Mouse (Mus musculus): ENCODE measurements around the gene Chrdl2.

The Chrdl2 gene

DNA sequence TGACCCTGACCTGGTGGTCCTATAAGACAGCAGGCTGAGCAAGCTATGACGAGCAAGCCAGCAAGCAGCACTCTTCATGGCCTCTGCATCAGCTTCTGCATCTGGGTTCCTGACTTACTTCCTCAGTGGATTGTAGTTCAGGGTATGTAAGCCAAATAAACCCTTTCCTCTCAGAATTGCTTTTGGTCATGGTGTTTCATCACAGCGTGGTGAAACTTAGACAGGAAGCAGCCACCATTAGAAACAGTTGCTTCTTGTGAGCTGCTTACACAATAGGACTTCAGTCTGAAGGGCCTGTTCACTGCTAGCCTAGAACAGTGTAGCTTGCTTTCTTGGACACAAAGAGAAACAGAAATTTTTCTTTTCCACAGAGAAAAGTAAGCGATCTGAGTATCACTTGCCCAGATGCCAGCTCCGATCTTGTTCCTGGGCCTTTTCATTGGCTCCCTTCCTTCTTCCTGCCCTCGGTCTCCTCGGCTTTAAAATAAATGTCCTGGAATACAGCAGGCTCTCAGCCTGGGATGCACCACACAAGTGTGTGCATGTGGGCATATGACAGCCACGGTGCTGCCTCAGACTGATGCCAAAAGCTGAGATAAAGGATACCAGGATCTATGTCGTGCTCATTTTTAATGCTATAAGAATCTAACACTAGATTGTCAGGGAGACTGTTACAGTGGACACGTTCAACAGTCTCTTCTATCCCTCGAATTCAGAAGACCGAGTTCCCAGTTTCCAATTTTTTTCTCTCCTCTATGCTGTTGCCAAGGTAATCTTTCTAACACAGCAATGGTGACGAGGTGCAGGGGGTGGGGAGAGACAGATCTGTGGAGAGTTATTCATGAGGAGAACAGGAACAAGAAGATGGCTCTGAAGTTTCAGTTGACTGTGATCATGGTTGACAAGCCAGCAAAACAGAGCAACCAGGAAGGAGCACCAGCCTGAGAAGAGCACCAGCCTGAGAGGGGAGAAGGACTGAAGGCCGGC is 23.4 kb upstream of the Chrdl2 start:
- DNase-seq (ENCODE audit: low read depth, low spot score) = no peak

DNA sequence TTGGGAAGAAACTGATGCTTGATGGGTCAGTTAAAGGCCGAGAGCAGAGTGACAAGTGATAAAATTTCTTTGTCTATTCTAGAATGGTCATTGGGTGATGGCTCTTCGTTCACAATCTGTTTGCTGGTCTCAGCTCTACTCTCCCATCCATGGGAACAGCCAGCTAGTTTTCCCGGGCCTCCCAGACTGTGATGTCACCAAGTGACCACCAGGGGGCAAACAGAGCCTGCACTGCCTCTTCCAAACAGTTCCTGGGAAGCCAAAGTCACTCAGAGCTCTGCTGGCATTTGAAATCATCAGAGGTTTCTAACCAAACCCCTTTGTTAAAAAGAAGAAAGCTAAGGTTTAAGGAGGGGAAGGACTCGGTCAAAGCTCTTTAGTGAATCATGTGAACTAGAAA is 17.2 kb upstream of the Chrdl2 start:
- no peak for DNase-seq (ENCODE audit: low read depth, low spot score)

DNA sequence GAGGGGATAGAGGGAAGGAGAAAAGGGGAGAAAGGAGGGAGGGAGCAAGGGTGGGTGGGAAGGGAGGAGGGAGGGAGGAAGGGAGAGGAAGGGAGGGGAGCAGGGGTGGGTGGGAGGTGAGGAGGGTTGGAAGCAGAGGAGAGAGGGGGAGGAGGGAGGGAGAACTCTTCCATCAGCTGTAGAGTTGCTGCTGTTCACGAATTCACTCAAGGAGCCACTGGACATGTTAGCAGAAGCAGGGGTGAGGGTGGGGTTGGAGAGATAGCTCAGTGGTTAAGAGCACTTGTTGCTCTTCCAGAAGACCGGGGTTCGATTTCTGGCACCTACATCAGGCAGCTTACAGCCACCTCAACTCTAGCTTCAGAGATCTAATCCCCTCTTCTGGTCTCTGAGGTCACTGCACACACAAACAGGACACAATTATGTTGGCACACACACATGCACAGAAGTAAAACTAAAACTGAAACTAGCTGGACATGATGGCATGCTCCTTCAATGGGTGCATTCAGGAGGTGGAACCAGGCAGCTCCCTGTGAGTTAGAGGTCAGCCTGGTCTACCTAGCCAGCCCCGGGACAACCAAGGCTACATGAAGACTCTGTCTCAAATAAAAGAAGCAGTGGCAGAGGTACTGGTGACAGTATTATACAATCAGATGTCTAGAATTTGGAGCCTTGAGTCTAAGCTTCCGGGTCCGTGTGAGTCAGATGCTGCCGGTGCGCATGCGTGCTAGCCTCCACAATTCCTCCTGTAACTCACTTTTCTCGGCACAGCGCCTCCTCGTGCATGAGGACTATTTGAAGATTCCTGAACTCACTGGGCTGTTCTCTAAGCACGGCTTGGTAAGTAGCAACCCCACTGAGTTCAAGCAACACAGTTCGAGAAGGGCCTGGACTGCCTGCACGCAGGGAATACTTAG is 15.9 kb upstream of the Chrdl2 start:
- no peak for DNase-seq (ENCODE audit: low read depth, low spot score)

DNA sequence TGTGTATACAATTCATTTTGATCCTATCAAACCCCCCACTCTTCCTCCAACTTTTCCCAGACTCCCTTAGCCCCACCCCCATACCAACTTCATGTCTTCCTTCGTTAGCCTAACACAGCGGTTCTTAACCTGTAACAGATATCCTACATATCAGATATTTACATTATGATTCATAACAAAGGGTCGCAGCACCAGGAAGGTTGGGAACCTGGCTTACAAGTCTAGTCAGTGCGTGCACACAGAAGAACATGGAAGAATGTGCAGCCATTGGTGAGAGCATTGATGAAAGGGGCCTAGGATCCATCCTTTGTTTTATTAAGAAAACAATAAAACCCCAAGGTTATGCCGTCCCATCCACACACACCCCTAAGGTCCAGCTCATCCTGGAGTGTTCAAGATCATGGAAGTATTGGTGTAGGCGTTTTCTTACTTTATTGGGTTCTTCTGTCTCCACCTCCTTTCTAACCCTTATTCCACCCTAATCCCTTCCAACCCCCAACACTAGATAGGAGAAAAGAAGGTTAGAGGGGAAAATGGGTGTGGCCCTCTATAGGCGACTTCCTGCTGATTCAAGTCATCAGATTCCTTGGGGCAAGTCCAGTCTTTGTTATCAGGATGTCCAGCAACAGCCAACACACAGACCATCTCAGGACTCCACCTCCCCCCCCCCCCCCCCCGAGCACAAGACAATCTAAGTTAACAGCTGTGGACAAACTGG is 14.8 kb upstream of the Chrdl2 start:
- DNase-seq (ENCODE audit: low read depth, low spot score) = no peak

DNA sequence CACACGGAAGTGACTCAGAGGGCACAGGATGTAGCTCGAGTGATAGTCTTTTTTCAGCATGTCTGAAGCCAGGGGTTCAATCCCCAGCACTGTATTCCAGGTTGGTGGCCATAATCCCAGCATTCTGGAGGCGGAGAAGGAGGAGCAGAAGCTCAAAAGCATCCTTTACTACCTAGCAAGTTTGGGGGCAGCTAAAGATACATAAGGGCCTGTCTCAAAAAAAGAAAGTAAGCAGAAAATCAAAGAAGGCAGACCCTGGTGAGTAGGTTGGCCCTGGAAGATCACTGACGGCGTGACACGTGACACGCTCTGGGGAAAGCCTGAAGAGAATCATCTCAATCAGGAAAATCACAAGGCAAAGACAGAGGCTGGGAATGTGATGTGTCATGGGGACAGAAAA is 12.8 kb upstream of the Chrdl2 start:
- DNase-seq (ENCODE audit: low read depth, low spot score) = no peak

DNA sequence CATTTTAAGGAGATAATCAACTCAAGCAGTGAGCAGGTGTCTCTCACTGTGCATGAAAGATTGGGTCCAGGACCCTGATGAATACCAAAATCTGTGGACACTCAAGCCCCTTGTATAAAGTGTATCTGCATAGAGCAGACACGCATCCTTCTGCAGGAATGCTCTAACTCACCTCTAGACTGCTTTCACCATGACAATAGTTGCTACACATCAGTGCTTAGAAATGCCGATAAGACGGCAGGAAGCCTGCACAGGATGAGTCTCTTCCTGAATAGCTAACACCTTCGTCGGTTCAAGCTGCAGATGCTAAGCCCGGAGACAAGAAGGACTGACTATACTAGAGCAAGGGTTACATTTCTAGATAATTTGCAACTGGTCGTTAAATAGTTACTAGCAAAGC is 10.8 kb upstream of the Chrdl2 start:
- DNase-seq (ENCODE audit: low read depth, low spot score) = no peak

DNA sequence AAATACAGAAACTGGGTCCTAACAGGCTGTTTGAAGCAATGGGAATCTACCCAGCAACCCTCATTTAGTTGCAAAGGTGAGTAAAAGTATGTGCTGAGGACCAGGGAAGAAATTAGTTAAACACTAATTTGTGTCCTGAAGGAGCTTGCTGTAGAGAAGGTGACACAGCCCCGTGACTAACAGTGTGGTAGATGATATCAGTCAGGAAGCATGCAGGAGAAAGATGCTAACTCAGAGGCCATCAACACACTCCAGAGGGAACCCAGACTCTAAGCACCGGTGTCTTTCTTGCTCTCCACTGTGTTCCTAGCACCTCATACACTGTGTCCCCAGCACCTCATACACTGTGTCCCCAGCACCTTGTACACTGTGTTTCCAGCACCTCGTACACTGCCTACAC is 7.3 kb upstream of the Chrdl2 start:
- DNase-seq (ENCODE audit: low read depth, low spot score) = no peak

DNA sequence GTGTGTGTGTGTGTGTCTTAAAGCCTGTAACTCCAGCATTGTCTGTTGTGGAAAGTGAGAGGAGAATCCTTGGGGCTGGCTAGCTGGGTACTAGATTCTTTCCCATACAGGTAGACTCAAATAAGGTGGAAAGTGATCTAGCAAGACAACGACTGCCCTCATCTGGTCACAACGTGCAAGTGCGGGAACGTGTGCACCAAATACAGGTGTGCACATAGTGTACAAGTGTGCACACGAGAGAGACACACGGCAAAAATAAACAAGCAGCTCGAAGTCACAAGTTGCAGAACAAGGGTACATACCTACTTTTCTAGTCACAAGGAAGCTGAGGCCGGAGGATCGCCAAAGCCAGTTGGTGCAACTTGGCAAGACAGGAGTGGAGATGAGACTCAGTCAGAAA is 2.2 kb upstream of the Chrdl2 start:
- no peak for DNase-seq (ENCODE audit: low read depth, low spot score)

DNA sequence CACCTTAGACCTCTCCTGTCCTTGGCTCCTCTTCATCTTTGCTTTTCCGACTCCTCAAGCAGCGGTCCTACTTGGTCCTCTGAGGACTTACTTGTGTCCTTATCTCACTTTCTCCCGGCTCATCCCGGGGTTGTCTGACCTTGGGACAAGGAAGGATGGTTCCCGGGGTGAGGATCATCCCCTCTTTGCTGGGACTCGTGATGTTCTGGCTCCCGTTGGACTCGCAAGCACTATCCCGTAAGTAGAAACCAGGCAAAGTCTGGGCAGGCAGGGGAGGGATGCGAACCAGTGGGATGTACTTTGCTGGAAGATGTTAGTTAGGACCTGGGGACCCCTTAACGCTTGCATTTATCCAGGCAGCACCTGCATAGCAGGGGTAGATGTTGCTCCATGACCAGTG is 439 bp downstream of the Chrdl2 start:
- no peak for DNase-seq (ENCODE audit: low read depth, low spot score)

DNA sequence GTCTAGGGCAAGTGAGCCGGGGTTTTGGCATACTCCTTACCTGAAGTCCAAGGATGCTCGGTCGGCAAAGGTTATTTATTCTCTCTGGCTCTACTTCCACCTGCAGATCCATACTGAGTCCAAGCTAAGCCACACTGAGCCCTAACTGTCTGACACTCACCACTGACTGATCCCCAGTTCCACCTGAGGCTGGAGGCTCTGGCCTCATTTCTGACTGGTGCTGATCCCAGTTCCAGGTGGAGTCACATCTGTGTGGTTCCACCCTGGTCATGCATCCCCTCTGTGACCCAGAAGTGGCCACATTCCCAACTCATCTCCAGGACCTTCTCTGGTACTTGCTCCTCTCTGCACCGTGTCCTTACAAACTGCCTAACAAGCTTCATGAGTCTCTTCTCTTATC is 2.8 kb downstream of the Chrdl2 start:
- DNase-seq (ENCODE audit: low read depth, low spot score) = no peak

DNA sequence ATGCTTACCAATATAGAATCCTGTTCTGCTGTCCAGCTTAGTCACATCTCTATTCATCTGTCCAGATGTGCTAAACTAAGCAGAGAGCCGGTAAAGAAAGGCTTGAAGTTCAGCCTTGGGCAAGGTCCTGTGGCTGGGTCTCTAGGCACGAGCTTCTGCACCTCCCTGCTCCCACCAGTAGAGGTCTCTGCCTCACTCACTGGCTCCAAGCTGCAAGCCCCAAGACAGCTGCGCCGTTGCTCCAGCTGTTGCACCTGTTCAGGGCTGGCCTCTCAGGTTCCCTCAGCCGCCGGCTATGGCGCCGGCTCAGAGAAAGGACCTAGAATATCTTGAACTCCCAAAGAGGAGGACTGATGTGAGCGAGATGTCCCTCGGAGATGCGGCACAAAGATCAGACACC is 3.7 kb downstream of the Chrdl2 start:
- no peak for DNase-seq (ENCODE audit: low read depth, low spot score)

DNA sequence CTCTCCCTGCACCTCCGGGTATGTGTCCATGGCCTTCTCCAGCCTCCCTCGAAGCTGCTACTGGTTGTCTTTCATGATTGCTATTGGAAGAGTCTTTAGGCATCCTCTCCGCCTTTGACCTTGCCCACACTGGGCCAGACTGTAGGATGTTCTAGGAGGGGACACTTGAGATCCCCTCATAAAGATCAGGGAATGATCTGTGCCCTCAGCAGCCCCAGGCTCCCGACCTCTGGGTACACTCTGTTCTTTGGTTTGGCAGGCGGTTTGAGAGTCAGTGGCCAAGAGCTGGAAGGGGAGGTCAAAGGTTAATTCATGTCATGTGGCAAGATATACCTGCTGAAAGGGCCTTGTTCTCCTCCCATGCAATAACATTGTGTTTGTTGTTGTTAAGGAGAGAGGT is 4.7 kb downstream of the Chrdl2 start:
- no peak for DNase-seq (ENCODE audit: low read depth, low spot score)

DNA sequence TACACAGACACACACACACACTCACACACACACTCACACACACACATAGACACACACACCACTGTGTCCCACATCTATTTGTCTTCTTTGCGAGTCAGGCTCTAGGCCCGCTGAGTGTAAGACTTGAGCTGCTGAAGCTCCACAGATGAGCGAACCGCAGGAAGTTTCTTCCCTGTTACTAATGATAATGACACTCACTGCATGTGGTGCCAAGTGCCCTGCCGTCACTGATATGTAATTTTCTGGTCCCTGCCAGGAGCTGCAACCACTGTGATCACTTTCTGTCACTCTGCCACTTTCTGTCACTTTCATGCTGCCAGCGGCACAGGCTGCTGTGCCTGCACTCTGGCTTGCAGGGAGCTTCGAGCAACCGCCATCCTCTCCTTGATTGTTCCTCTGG is 6.1 kb downstream of the Chrdl2 start:
- no peak for DNase-seq (ENCODE audit: low read depth, low spot score)

DNA sequence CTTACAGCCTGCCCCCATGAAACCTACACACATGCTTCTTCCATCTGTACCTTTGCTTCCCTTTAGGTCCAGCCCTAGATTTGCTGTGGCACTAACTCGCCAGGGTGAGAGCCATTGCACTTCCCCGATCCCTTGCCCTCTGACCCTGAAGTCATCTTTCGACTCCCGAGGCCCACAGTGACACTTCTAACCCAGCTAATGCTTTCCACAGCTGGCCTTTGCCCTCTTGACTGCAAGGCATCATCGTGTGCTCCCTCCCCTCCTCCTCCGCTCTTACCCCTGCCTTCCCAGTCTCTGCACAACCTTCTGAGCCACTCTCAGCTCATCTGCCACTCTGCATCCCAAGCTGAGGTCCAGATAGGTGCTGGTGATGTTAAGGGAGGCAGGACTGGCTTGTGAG is 6.5 kb downstream of the Chrdl2 start:
- no peak for DNase-seq (ENCODE audit: low read depth, low spot score)

DNA sequence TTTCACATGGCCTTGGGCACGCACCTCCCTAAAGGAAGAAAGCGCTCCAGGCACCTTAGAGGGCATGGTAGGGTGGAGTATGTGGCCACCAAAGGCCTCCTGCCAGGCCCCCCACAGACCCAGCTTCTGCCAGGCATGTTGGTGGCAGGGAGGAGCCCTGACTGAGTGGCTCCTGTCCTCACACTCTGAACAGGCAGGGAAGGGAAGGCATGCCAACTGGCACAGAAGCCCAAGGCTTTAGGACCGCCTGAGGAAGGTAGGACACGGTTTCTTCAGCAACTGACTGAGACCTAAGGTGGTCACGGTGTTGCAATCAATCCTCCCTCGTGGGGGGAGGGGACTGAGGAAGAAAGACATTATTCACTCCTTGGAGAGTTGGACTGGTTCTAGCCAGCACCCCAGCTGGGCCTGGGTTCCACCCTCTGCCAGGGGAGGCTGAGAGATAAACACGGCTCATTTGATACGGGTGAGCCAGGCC is 8.2 kb downstream of the Chrdl2 start:
- no peak for DNase-seq (ENCODE audit: low read depth, low spot score)

DNA sequence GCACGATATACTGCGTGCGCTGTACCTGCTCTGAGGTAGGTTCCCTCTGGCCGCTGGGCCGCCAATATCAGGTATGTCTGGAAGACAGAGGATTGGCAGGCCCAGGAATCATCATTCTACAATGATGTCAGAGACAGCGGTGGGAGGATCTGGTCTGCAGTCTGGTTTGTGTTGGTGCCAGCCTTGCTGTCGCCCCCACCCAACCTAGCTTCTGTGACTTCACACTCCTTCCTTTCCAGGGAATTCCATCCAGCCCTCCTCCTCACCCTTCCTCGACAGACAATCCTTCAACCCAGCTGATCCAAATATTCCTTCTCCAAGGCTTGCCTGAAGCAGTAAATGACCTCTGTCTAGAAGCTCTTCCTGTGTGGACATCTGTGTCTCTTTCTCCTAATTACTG is 11.1 kb downstream of the Chrdl2 start:
- no peak for DNase-seq (ENCODE audit: low read depth, low spot score)

DNA sequence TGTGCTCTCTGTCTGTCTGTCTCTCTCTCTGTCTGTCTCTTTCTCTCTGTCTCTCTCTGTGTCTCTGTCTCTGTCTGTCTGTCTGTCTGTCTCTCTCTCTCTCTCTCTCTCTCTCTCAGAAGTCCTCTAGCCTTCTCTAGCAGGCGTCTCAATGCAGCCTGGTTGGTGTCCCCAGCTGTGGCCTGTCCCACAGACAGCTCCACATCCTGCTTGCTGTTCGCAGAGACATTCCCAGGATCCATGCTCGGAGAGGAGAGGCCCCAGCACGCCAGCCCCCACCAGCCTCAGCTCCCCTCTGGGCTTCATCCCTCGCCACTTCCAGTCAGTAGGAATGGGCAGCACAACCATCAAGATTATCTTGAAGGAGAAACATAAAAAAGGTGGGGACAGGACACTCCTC is 21.4 kb downstream of the Chrdl2 start:
- DNase-seq (ENCODE audit: low read depth, low spot score) = no peak

DNA sequence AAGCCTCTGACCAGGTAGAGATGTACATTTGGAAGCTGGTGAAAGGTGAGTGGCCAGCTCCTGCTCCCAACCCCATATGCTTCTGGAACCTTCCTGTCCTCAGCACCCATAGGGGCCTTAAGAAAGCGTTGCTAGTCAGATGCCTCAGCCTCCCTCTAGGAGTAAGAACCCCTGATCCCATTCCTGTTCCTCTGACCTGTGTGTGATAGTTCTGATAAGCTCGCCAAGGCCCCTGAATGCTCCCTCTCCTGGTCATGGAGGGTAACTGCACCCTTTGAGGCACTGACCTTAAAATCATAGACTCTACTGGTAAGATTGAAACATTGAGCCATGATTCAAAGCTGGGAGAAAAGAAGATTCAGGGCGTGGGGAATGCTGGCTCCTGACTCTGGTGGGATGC is 23.3 kb downstream of the Chrdl2 start:
- no peak for DNase-seq (ENCODE audit: low read depth, low spot score)

DNA sequence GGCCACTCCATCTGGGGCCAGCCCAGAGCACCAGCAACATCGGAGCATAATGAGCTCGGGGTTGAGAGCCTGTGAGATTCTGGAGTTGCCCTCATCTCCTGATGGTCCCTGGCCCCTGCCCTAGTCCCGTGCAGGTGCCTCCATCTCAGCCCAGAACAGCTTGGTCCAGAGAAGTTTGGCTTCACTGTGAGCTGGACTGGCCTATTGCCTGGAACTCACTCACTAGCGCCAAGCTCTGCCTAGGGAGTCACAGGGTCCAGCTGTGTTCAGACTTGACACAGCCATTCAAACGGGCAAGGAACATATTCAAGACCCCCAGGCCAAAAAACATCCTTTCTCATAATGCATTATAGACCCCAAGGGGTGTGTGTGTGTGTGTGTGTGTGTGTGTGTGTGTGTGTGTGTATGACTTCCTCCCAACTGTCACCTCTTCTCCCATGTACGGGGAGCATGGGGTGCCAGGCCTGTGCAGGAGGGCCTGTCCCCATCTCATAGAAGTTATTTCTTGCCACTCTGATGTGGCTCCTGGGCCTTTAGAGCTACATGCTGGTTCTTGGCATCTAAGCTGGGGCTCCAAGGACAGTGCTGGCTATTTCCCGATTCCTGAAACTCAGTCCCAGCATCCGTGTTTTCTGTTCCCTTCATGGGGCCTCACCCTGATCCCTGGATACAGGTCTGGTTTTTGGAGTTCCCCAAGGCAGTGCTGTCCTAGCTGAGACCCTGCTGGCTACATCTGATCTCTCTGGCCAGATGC is 25.2 kb downstream of the Chrdl2 start:
- DNase-seq (ENCODE audit: low read depth, low spot score) = no peak

DNA sequence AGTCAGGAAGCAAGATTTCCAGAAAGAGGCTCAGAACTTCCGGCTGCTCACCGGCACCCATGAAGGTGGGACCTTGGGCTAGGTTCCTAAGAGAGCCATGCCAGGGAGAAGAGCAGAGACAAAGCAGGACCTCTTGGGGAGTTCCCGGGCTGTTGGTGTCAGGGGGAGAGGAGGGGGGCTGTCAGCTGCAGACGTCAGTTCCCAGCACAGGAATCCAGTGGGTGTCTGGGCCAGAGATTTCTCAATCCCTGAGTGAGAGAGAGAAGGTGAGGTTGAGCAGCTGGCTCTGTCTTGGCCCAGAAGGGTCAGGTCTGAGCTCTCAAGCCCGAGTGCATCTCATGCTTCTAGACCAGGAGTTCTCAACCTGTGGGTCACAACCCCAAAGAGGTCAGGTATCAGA is 27.7 kb downstream of the Chrdl2 start:
- DNase-seq (ENCODE audit: low read depth, low spot score) = no peak

DNA sequence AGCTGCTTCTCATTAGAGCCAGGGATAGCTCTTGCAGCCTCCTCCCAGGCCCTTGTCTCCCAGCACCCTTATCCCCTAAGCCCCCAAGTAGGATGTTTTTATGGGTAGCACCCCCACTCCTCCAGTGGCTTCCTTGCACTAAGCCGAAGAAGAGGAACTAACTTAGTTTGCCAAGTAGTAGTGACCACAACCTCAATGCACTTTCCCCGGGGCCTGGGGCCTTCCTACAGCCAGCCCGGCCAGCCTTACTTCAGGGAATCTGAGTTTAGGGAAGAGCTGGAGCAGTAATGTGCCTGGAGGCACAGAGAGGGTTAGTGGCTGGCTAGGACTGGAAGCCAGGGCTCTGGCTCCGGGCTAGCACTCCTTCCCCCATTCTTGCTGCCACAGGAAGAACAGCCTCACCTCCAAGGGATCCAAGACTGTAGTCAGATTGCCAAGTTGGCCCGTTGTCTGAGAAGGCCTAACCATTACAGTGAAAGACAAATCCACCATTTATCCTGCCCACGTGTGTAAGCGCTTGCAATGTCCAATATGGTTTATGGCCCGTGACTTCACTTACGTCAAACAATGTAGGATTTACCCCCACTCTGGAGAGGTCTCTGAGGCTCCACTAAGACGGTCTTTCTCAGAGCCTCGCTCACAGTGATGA is 29.0 kb downstream of the Chrdl2 start:
- no peak for DNase-seq (ENCODE audit: low read depth, low spot score)
